Mouse (Mus musculus): ENCODE results near the gene Apobec3.

DNA sequence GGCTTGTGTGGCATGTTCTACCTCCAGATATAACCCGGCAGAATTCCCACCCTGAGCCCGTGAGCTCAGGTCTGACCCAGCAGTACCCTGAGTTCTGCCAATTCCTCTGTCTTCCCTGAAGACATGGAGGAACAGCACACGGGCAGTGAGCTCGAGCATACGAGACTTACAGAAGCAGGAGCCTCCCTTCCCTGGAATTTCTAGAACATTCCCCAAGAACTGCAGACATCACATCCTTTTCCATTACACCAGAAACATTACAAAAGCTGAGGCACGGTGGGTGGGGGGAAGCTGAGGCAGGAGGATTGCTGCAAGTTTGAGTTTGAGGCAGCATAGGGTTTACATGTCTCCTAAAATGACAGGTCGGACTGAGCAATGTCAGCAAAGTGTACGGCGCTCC lies 31.6 kb upstream of the Apobec3 start:
- TF ChIP-seq POLR2A (IDR thresholded peaks at IDR 0.05; ENCODE audit: insufficient read depth, low read length) (no peak), CTCF (IDR thresholded peaks at IDR 0.05; ENCODE audit: low read depth, low read length) (no peak)

Measured in ES-Bruce4 (cell line).